Mouse (Mus musculus): Measurements from ENCODE around the gene Parp1. TPM values are rescaled to one million over a fixed set of nuclear protein-coding genes. Genes with fewer than 3 reads are reported as not detected.
"Not testable (repeated sequence)": the region's sequence is repeated elsewhere in the genome, so short reads cannot be mapped to it uniquely, and the experiment has no call there.

Parp1 gene
- total RNA-seq, 1 experiment from 2014 or later = 195 TPM

- no peak for ATAC-seq (ENCODE audit: extremely low read depth, insufficient number of reproducible peaks, low FRiP score, poor library complexity, severe bottlenecking)
Measured at GRCm38 (mm10) chr1:180550770-180551169, 18.0 kb upstream of the Parp1 start.

GRCm38 (mm10) chr1:180556899-180557298 is 11.8 kb upstream of the Parp1 start:
- ATAC-seq (ENCODE audit: extremely low read depth, insufficient number of reproducible peaks, low FRiP score, poor library complexity, severe bottlenecking) = no peak

GRCm38 (mm10) chr1:180559454-180559853 is 9.3 kb upstream of the Parp1 start:
- ATAC-seq (ENCODE audit: extremely low read depth, insufficient number of reproducible peaks, low FRiP score, poor library complexity, severe bottlenecking) = no peak

- no peak for ATAC-seq (ENCODE audit: extremely low read depth, insufficient number of reproducible peaks, low FRiP score, poor library complexity, severe bottlenecking)
Measured at GRCm38 (mm10) chr1:180561187-180561586, 7.5 kb upstream of the Parp1 start.

- ATAC-seq (ENCODE audit: extremely low read depth, insufficient number of reproducible peaks, low FRiP score, poor library complexity, severe bottlenecking) = no peak
Measured at GRCm38 (mm10) chr1:180564885-180565284, 3.8 kb upstream of the Parp1 start.

GRCm38 (mm10) chr1:180567761-180568160 is 963 bp upstream of the Parp1 start:
- ATAC-seq (ENCODE audit: extremely low read depth, insufficient number of reproducible peaks, low FRiP score, poor library complexity, severe bottlenecking) = no peak

GRCm38 (mm10) chr1:180568248-180568647 is 476 bp upstream of the Parp1 start:
- ATAC-seq (ENCODE audit: extremely low read depth, insufficient number of reproducible peaks, low FRiP score, poor library complexity, severe bottlenecking) = no peak

- ATAC-seq (ENCODE audit: extremely low read depth, insufficient number of reproducible peaks, low FRiP score, poor library complexity, severe bottlenecking) = no peak
Measured at GRCm38 (mm10) chr1:180569453-180569852, 729 bp downstream of the Parp1 start.

GRCm38 (mm10) chr1:180570181-180570580 is 1.5 kb downstream of the Parp1 start:
- no peak for ATAC-seq (ENCODE audit: extremely low read depth, insufficient number of reproducible peaks, low FRiP score, poor library complexity, severe bottlenecking)

GRCm38 (mm10) chr1:180571018-180571589 is 2.4 kb downstream of the Parp1 start:
- ATAC-seq (ENCODE audit: extremely low read depth, insufficient number of reproducible peaks, low FRiP score, poor library complexity, severe bottlenecking) = no peak

GRCm38 (mm10) chr1:180571721-180572120 is 3.0 kb downstream of the Parp1 start:
- ATAC-seq (ENCODE audit: extremely low read depth, insufficient number of reproducible peaks, low FRiP score, poor library complexity, severe bottlenecking) = not testable (repeated sequence)

- no peak for ATAC-seq (ENCODE audit: extremely low read depth, insufficient number of reproducible peaks, low FRiP score, poor library complexity, severe bottlenecking)
Measured at GRCm38 (mm10) chr1:180572154-180572553, 3.4 kb downstream of the Parp1 start.

- no peak for ATAC-seq (ENCODE audit: extremely low read depth, insufficient number of reproducible peaks, low FRiP score, poor library complexity, severe bottlenecking)
Measured at GRCm38 (mm10) chr1:180576524-180576923, 7.8 kb downstream of the Parp1 start.

GRCm38 (mm10) chr1:180577837-180578236 is 9.1 kb downstream of the Parp1 start:
- no peak for ATAC-seq (ENCODE audit: extremely low read depth, insufficient number of reproducible peaks, low FRiP score, poor library complexity, severe bottlenecking)

- ATAC-seq (ENCODE audit: extremely low read depth, insufficient number of reproducible peaks, low FRiP score, poor library complexity, severe bottlenecking) = peak; percentile 78
Measured at GRCm38 (mm10) chr1:180587792-180588442, 19.2 kb downstream of the Parp1 start.

GRCm38 (mm10) chr1:180600578-180600977 is 31.9 kb downstream of the Parp1 start:
- no peak for ATAC-seq (ENCODE audit: extremely low read depth, insufficient number of reproducible peaks, low FRiP score, poor library complexity, severe bottlenecking)

GRCm38 (mm10) chr1:180601806-180602205 is 33.1 kb downstream of the Parp1 start:
- ATAC-seq (ENCODE audit: extremely low read depth, insufficient number of reproducible peaks, low FRiP score, poor library complexity, severe bottlenecking) = peak; percentile 71

GRCm38 (mm10) chr1:180604579-180604978 is 35.9 kb downstream of the Parp1 start:
- ATAC-seq (ENCODE audit: extremely low read depth, insufficient number of reproducible peaks, low FRiP score, poor library complexity, severe bottlenecking) = no peak

GRCm38 (mm10) chr1:180606106-180606505 is 37.4 kb downstream of the Parp1 start:
- no peak for ATAC-seq (ENCODE audit: extremely low read depth, insufficient number of reproducible peaks, low FRiP score, poor library complexity, severe bottlenecking)

- no peak for ATAC-seq (ENCODE audit: extremely low read depth, insufficient number of reproducible peaks, low FRiP score, poor library complexity, severe bottlenecking)
Measured at GRCm38 (mm10) chr1:180606796-180607577, 38.3 kb downstream of the Parp1 start.
